Mouse (Mus musculus) forebrain, embryonic 15.5 days (tissue): ENCODE data around the gene Sez6. TPM values are rescaled to one million over a fixed set of nuclear protein-coding genes. Genes with fewer than 3 reads are reported as not detected.

Experiments
- ATAC-seq: fragments of 200-750 bp; cut with Nextera tagmentation; replicated peaks from 2 replicates; pipeline ENCODE4 v1.8.0; 2017; ENCODE audit warnings: mild to moderate bottlenecking, moderate TSS enrichment, moderate library complexity
- H3K27ac ChIP-seq: fragments of 300-500 bp; sonication (generic); replicated peaks from 2 replicates; pipeline ENCODE4 v1.5.1; 2015; ENCODE audit warnings: mild to moderate bottlenecking, inconsistent platforms
- H3K27me3 ChIP-seq: fragments of 300-500 bp; sonication (generic); 2 replicates; pipeline ENCODE4 v1.6.1; 2015; ENCODE audit warnings: inconsistent platforms
- H3K36me3 ChIP-seq: fragments of 300-500 bp; sonication (generic); 2 replicates; pipeline ENCODE4 v1.6.1; 2015; ENCODE audit warnings: mild to moderate bottlenecking, inconsistent platforms
- H3K4me1 ChIP-seq: fragments of 300-500 bp; sonication (generic); 2 replicates; pipeline ENCODE4 v1.6.1; 2015; ENCODE audit warnings: inconsistent platforms
- H3K4me2 ChIP-seq: fragments of 300-500 bp; sonication (generic); replicated peaks from 2 replicates; pipeline ENCODE4 v1.6.1; 2015; ENCODE audit warnings: mild to moderate bottlenecking, inconsistent platforms
- H3K4me3 ChIP-seq: fragments of 300-500 bp; sonication (generic); 2 replicates; pipeline ENCODE4 v1.5.1; 2015; ENCODE audit warnings: mild to moderate bottlenecking, inconsistent platforms
- H3K9ac ChIP-seq: fragments of 300-500 bp; sonication (generic); replicated peaks from 2 replicates; pipeline ENCODE4 v1.6.1; 2015; ENCODE audit warnings: mild to moderate bottlenecking, inconsistent platforms
- H3K9me3 ChIP-seq: fragments of 300-500 bp; sonication (generic); 2 replicates; pipeline ENCODE4 v1.6.1; 2016; ENCODE audit warnings: inconsistent platforms
- WGBS: fragments of 180-500 bp; shearing (Covaris S2); methylation state at CpG from one replicate; pipeline ENCODE4 v1.1.7; 2015; ENCODE audit warnings: mixed read lengths; 5-methylcytosine and 5-hydroxymethylcytosine counted together
- polyA plus RNA-seq: library from polyadenylated mRNA; unstranded; fragments of >200 nt; fragmentation: Nextera tagmentation; extraction: Ambion mirVana; gene quantifications from 2 replicates; pipeline ENCODE4 v1.2.1, GENCODE M21; 2015

Gene Sez6
- polyA plus RNA-seq, 1 experiment from 2014 or later = 243 TPM

DNA sequence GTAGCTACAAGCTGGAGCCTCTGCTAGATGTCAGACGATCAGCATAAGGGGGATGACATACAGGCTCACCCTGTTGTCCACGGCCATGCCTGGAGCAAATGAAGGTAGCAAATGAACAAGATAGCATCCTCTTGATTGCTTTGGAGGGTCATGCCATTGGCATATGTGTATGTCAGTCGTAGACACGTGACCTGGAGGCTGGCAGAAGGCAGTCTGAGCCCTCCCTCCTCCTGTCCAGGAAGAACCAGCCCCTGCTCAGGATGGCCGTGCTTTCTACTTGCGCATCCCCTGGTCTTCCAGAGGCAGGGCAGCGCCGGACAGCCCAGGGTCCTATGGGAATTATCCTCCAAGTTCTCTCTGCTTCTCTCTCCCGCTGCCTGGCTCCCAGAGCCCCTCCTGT lies 28.3 kb downstream of the Sez6 start:
- Histone ChIP-seq H3K27me3 (no peaks in the 10 kb centered on the region), H3K4me1 (peaks cover 69% of the 10 kb centered on the region), H3K4me2 (no peak overlapping the region), H3K9me3 (no peaks in the 10 kb centered on the region), H3K27ac (peak overlapping the region; percentile 65), H3K36me3 (peaks cover 18% of the 10 kb centered on the region), H3K4me3 (no peak overlapping the region), H3K9ac (0 out of 2 replicates have a peak overlapping the region, but pooled peaks have one; percentile 4)
- ATAC-seq = no peak
- 75% methylated on average over 9 of the region's 9 CpGs for WGBS

DNA sequence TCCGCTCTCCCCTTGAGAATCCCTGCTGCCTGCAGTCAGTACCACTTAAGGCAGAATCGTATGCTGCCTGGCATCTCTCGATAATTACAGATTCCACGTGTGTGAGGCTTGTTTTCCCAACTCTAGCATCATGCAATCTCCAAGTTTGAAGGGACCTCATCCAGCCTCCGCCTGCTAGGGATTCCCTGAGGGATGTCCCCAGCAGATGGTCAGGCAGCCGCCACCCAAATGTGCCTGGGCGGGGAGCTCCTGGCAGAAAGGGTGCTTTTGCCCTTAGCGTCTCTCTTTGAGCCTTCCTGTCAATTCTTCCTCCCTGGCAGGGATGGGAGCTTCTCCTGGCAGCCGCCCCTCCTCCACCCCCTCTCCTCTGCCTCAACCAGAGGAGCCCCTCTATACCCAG lies 29.6 kb downstream of the Sez6 start:
- H3K27me3 ChIP-seq = no peaks in the 10 kb centered on the region
- WGBS = 32% methylated on average over 9 of the region's 9 CpGs
- ATAC-seq = peak; percentile 55
- no peak overlapping the region for H3K4me3 ChIP-seq
- H3K4me1 ChIP-seq = peaks cover 75% of the 10 kb centered on the region
- peak overlapping the region; percentile 7; the same call in 1 of the 2 replicates for H3K9ac ChIP-seq
- H3K9me3 ChIP-seq = no peaks in the 10 kb centered on the region
- H3K27ac ChIP-seq = peak overlapping the region; percentile 65
- H3K4me2 ChIP-seq = no peak overlapping the region
- peaks cover 6% of the 10 kb centered on the region; the same call in 1 of the 2 replicates for H3K36me3 ChIP-seq

DNA sequence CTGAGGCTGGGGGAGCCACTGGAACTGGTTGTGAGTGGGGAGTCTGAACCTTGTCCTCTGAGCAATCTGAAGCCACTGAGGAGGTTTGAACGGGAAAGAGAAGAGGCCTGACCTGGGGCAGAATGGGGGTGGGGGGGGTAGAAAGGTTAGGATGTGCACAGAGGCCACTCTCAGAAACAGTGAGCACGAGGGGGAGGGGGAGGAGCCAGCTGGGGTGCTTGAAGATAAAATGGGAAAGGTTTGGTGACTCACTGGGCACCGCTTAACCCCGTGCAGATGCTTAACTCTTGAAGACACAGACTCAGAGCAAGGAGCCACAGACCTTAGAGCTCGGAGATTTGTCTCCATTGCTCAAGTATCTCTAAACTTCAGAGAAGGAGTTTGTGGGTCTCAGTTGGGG lies 30.3 kb downstream of the Sez6 start:
- peaks cover 75% of the 10 kb centered on the region for H3K4me1 ChIP-seq
- H3K36me3 ChIP-seq = peaks cover 6% of the 10 kb centered on the region; the same call in 1 of the 2 replicates
- ATAC-seq = no peak
- H3K4me2 ChIP-seq = no peak overlapping the region
- H3K9ac ChIP-seq = no peak overlapping the region
- no peaks in the 10 kb centered on the region for H3K27me3 ChIP-seq
- H3K9me3 ChIP-seq = no peaks in the 10 kb centered on the region
- no peak overlapping the region for H3K4me3 ChIP-seq
- peak overlapping the region; percentile 65 for H3K27ac ChIP-seq
- whole genome bisulfite sequencing = 50% methylated on average over 5 of the region's 5 CpGs

DNA sequence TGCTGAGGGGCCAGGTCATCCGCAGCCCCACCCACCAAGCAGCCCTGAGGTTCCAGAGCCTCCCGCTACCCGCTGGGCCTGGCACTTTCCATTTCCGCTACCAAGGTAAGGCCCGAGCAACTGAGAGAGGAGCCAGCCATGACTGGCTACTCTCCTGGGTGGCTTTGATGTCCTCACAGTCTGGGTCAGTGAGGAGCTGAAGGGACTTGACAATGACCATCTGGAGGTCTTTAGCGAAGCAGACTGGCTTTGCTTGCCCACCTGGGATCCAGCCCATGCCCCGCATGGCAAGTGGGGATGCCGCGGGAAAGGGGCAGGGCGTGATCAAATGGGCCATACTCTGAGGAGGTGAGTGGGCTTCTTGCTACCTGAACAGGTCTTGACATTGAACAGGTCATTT lies 32.3 kb downstream of the Sez6 start:
- H3K27me3 ChIP-seq = no peaks in the 10 kb centered on the region
- peaks cover 70% of the 10 kb centered on the region for H3K4me1 ChIP-seq
- 90% methylated on average over 10 of the region's 10 CpGs for WGBS
- no peak overlapping the region for H3K4me2 ChIP-seq
- no peak overlapping the region for H3K9ac ChIP-seq
- H3K27ac ChIP-seq = 0 out of 2 replicates have a peak overlapping the region, but pooled peaks have one; percentile 14
- H3K36me3 ChIP-seq = peaks cover 6% of the 10 kb centered on the region; the same call in 1 of the 2 replicates
- no peak for ATAC-seq
- H3K4me3 ChIP-seq = no peak overlapping the region
- no peaks in the 10 kb centered on the region for H3K9me3 ChIP-seq

DNA sequence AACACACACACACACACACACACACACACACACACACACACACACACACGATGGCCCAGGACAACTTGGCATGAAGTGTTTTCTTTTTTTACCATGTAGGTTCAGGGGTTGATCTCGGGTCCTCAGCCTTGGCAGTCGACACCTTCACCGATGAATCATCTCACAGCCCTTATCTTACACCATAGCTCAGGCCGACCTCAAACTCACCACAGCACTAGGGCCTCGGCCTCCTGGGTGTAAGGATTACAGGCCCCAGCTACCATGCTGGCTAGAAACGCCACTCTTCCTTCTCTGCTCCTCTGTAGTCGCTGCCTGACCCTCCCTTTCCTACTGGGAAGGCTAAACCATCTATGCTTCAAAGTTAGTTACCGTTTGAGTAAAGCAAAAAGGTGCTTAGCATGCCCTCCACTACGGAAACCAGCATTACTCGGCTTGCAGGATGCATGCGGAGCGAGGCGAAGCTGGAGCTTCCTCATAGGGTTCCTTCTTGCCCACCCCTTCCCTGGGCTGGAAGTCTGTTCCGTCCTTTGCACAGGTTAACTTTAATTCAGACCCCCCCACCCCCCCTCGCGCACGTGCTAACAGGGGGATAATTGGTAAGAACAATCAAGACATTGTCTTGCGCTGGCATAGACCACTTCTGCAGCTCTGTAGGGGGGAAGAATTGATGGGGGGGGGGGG lies 34.0 kb downstream of the Sez6 start:
- ATAC-seq = 0 out of 2 replicates have a peak, but pooled peaks have one; percentile 0
- Histone ChIP-seq H3K4me2 (peak overlapping the region; percentile 40; the same call in 1 of the 2 replicates), H3K36me3 (peaks cover 14% of the 10 kb centered on the region), H3K27me3 (no peaks in the 10 kb centered on the region), H3K27ac (peak overlapping the region; percentile 96), H3K4me1 (peaks cover 54% of the 10 kb centered on the region), H3K9ac (peak overlapping the region; percentile 13; the same call in 1 of the 2 replicates), H3K9me3 (no peaks in the 10 kb centered on the region), H3K4me3 (no peak overlapping the region)
- 6% methylated on average over 19 of the region's 19 CpGs for WGBS

DNA sequence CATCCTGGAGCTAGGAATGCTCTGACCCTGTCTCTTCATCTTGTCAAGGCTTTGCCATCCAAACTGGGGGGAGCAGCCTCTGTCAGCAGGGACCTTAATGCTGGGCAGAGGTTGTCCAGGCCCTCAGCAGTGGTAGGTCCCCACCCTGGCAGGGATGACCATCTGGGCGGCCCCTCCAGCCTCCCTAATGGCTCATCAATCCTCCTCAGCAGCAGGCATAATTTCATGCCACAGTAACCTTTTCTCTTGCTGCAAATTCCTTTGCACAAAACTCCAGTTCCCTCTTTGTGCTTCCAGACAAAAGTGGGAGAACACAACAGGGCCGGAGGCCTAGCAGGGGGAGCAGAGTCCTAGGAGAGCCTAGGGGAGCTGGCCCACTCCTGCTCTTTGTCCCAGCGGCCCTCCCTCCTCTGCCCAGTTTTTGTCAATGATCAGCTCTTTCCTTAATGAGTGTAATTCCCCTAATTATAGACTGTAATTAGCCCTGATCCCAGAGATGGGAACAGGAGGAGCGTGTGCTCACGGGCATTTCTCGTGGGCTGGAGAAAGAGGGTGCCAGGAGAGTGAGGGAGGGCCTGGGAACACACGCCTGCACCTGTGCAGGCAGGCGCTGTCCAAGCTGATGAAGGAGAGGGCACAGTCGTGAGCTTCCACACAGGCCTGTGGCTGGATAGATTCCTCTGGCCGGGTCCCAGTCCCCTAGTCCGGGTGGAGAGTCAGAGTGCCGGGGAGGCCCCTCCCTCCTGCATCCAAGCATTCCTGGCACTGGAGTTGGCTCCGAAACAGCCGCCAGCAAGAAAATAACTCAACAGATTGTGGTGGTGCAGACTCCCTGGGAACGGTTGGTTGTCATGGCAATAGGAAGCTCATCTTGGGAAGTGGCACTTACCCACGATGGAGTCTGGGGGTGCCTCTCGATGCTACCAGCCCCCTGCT lies 34.8 kb downstream of the Sez6 start:
- H3K4me2 ChIP-seq = peak overlapping the region; percentile 40
- ATAC-seq = peak; percentile 83
- H3K9me3 ChIP-seq = no peaks in the 10 kb centered on the region
- no peaks in the 10 kb centered on the region for H3K27me3 ChIP-seq
- H3K27ac ChIP-seq = peak overlapping the region; percentile 96
- H3K9ac ChIP-seq = peak overlapping the region; percentile 13
- 1% methylated on average over 17 of the region's 17 CpGs for WGBS
- peak overlapping the region; percentile 23 for H3K4me3 ChIP-seq
- peaks cover 46% of the 10 kb centered on the region for H3K4me1 ChIP-seq
- H3K36me3 ChIP-seq = peaks cover 22% of the 10 kb centered on the region

DNA sequence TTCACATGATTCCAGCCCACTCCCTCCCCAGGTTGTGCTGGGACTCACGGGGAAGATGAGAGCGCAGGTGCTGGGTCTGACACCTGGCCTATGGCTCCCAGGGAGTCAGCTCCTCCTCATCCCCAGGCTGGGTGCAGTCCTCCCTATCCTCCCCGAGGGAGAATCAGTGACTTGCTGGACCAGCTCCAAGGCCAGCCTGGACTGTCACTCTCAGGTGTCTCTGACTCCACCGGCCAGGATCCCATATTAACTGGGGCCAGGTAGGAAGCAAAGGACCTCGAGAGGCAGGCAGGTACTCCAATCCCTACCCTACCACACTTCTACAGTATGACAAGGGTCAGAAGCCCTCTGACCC lies 35.4 kb downstream of the Sez6 start:
- Histone ChIP-seq H3K4me3 (0 out of 2 replicates have a peak overlapping the region, but pooled peaks have one; percentile 23), H3K36me3 (peaks cover 29% of the 10 kb centered on the region), H3K27ac (peak overlapping the region; percentile 96), H3K9ac (peak overlapping the region; percentile 13; the same call in 1 of the 2 replicates), H3K4me1 (peaks cover 39% of the 10 kb centered on the region), H3K9me3 (no peaks in the 10 kb centered on the region), H3K27me3 (no peaks in the 10 kb centered on the region), H3K4me2 (peak overlapping the region; percentile 40)
- WGBS = 27% methylated on average over 5 of the region's 5 CpGs
- 0 out of 2 replicates have a peak, but pooled peaks have one; percentile 1 for ATAC-seq

DNA sequence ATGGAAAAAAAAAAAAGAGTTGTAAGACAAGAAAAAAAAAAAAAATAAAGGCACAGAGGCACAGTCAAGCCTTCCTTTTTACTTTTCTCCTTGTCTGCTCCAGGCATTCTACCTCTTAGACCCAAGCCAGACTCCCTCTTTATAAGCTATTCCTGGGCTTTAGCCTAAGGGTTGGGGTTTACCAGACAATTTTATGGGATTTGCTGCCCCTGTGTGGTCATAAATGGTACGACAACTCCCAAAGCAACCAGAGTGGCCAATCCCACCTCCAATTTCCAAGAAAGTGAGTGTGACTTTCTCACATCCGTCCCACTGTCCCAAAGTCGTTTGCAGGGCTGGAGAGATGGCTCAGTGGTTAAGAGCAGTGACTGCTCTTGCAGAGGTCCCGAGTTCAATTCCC lies 36.5 kb downstream of the Sez6 start:
- no peak overlapping the region for H3K4me2 ChIP-seq
- H3K9me3 ChIP-seq = no peaks in the 10 kb centered on the region
- H3K4me3 ChIP-seq = no peak overlapping the region
- H3K36me3 ChIP-seq = peaks cover 30% of the 10 kb centered on the region
- peaks cover 33% of the 10 kb centered on the region for H3K4me1 ChIP-seq
- 0% methylated on average over 4 of the region's 4 CpGs for WGBS
- peak overlapping the region; percentile 96; the same call in 1 of the 2 replicates for H3K27ac ChIP-seq
- H3K9ac ChIP-seq = no peak overlapping the region
- no peaks in the 10 kb centered on the region for H3K27me3 ChIP-seq
- no peak for ATAC-seq

DNA sequence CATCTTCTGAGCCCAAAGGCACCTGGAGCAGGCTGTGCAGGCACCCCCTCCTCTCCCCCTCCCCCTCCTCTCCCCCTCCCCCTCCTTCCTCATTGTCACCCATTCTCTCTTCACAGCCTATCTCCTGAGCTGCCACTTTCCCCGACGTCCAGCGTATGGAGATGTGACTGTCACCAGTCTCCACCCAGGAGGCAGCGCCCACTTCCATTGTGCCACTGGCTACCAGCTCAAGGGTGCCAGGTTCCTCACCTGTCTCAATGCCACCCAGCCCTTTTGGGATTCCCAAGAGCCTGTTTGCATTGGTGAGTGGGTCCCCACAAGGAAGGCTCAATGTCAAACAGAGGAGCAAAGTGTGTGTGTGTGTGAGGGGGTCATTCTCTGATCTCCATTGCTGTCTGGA lies 38.2 kb downstream of the Sez6 start:
- 0 out of 2 replicates have a peak, but pooled peaks cover 2% of the 10 kb centered on the region for H3K27me3 ChIP-seq
- no peaks in the 10 kb centered on the region for H3K9me3 ChIP-seq
- 73% methylated on average over 4 of the region's 4 CpGs for WGBS
- H3K9ac ChIP-seq = no peak overlapping the region
- peaks cover 37% of the 10 kb centered on the region for H3K36me3 ChIP-seq
- H3K4me1 ChIP-seq = peaks cover 33% of the 10 kb centered on the region
- no peak overlapping the region for H3K27ac ChIP-seq
- no peak for ATAC-seq
- no peak overlapping the region for H3K4me2 ChIP-seq
- H3K4me3 ChIP-seq = no peak overlapping the region

DNA sequence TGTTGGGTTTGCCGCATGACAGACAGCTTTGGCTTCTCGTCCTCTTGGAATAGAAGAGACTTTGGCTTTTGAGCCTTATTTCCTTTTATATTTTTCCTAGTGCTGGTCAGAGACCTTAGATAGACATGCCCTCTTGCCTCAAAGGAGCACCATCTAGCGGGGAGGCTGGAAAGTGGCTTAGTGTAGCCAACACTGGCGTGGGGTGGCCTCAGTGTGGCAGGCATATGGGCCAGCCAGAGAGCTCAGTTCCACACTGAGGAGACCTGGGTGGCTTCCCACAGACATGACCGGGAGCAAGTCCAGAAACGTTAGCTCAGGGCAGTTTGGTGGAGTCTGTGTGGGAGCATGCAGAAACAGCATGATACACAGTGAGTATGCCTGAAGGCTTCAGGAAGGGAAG lies 40.1 kb downstream of the Sez6 start:
- Histone ChIP-seq H3K4me1 (peaks cover 17% of the 10 kb centered on the region), H3K9me3 (no peaks in the 10 kb centered on the region), H3K4me2 (no peak overlapping the region), H3K36me3 (peaks cover 55% of the 10 kb centered on the region), H3K4me3 (no peak overlapping the region), H3K9ac (no peak overlapping the region), H3K27me3 (0 out of 2 replicates have a peak, but pooled peaks cover 3% of the 10 kb centered on the region), H3K27ac (no peak overlapping the region)
- no peak for ATAC-seq
- WGBS = 86% methylated on average over 6 of the region's 6 CpGs

DNA sequence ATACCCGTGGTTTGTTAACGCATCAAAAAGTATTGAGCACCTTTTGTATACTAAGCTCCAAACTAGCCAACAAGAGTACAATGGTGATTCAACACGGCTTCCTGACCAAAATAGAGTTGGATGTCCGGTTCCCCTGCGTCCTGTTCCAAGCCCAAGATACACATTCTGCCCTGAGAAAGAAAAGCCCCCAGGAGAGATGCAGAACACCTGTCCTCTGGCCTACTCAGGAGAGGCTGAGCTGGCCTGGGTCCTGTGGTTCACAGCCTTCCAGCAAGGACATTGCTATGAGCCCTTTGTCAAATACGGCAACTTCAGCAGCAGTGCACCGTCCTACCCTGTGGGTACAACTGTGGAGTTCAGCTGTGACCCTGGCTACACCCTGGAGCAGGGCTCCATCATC lies 42.9 kb downstream of the Sez6 start:
- H3K27me3 ChIP-seq = peaks cover 3% of the 10 kb centered on the region; the same call in 1 of the 2 replicates
- peaks cover 81% of the 10 kb centered on the region for H3K36me3 ChIP-seq
- no peak overlapping the region for H3K4me2 ChIP-seq
- no peak overlapping the region for H3K9ac ChIP-seq
- H3K4me1 ChIP-seq = no peaks in the 10 kb centered on the region
- no peak overlapping the region for H3K4me3 ChIP-seq
- 88% methylated on average over 7 of the region's 7 CpGs for WGBS
- ATAC-seq = no peak
- no peak overlapping the region for H3K27ac ChIP-seq
- no peaks in the 10 kb centered on the region for H3K9me3 ChIP-seq

DNA sequence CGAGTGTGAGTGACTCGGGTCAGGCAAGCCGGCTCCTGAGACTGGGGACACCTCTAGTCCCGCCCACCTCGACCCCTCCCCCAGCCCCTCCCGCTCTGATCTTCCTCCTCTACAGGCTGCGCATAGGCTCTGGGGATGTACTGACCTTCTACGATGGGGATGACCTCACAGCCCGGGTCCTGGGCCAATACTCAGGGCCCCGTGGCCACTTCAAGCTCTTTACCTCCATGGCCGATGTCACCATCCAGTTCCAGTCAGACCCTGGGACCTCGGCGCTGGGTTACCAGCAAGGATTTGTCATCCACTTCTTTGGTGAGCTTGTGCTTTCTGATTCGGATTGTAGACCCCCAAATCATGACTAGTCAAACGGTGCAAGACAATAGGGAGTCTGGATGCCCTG lies 43.7 kb downstream of the Sez6 start:
- H3K36me3 ChIP-seq = peaks cover 78% of the 10 kb centered on the region
- peaks cover 3% of the 10 kb centered on the region; the same call in 1 of the 2 replicates for H3K27me3 ChIP-seq
- 52% methylated on average over 15 of the region's 15 CpGs for WGBS
- H3K4me2 ChIP-seq = no peak overlapping the region
- no peaks in the 10 kb centered on the region for H3K4me1 ChIP-seq
- H3K9me3 ChIP-seq = no peaks in the 10 kb centered on the region
- H3K27ac ChIP-seq = no peak overlapping the region
- no peak overlapping the region for H3K9ac ChIP-seq
- H3K4me3 ChIP-seq = no peak overlapping the region
- no peak for ATAC-seq
